19 mouse cellular contexts compared by ENCODE assay signal in the genomic region with DNA sequence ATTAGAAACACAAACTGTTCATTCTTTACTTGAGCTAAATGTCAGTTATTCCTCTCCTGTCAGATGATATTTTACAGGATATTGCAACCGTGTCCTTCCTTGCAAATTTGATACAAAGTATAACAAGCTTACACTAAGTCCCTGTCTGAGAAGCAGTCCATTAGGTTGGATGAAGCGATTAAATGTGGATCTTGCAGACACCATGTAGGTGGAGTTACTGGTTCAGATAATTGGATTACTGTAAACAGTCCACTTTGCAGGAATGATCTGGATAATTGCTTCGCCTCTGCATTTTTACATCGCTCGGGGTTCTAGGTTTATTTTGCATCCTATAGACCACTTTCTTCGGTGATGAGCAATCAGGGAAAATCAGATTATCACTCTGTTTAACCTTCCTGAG.
"Had no signal": no experiment of that assay in that cellular context is flagged by ENCODE, and none has a peak within 500 bp of the region (broad histone marks: within the 10 kb centered on the region; RNA-seq: fewer than 3 reads in every experiment).

No protein-coding gene starts in this region.

- H3K4me1 ChIP-seq: liver, embryonic 13.5 days; liver, embryonic 15.5 days; megakaryocyte, embryonic 14.5 days; midbrain, embryonic 13.5 days; neural tube, embryonic 12.5 days had no signal

- H3K9me3 ChIP-seq: liver, embryonic 13.5 days; liver, embryonic 15.5 days; lung, embryonic 15.5 days; megakaryocyte, embryonic 14.5 days; midbrain, embryonic 13.5 days; neural tube, embryonic 12.5 days had no signal

- DNase-seq: liver, embryonic 13.5 days; liver, postnatal 0 days; lung, adult 2 months; lung, postnatal 14 days; lung, postnatal 36 days; right cerebral cortex, adult 18-20 months; right cerebral cortex, postnatal 25 days; spleen, adult 18-20 months; thymus, adult 18-20 months; thymus, postnatal 14 days; thymus, postnatal 36 days had no signal

- H3K4me3 ChIP-seq: liver, embryonic 13.5 days; liver, embryonic 15.5 days; lung, embryonic 15.5 days; megakaryocyte, embryonic 14.5 days; midbrain, embryonic 13.5 days; neural tube, embryonic 12.5 days had no signal

- ATAC-seq: liver, postnatal 0 days; lung, postnatal 0 days; midbrain, embryonic 13.5 days had no signal

- H3K27me3 ChIP-seq: liver, embryonic 13.5 days; liver, embryonic 15.5 days; lung, embryonic 15.5 days; midbrain, embryonic 13.5 days; neural tube, embryonic 12.5 days had no signal

- H3K9ac ChIP-seq: liver, embryonic 13.5 days; liver, embryonic 15.5 days; liver, postnatal 0 days; lung, embryonic 15.5 days; midbrain, embryonic 13.5 days; neural tube, embryonic 12.5 days had no signal

- H3K27ac ChIP-seq: liver, embryonic 13.5 days; liver, embryonic 15.5 days; lung, embryonic 15.5 days; macrophage; midbrain, embryonic 13.5 days; neural tube, embryonic 12.5 days had no signal

- H3K4me2 ChIP-seq: liver, embryonic 13.5 days; liver, embryonic 15.5 days; lung, embryonic 15.5 days; midbrain, embryonic 11.5 days; midbrain, embryonic 13.5 days; neural tube, embryonic 12.5 days had no signal

- H3K36me3 ChIP-seq: liver, embryonic 13.5 days; liver, embryonic 15.5 days; lung, embryonic 15.5 days; midbrain, embryonic 13.5 days; neural tube, embryonic 12.5 days had no signal
